Mouse (Mus musculus): ENCODE measurements around the gene Mptx2.

- TF ChIP-seq CTCF (conservative IDR thresholded peaks at IDR 0.05; ENCODE audit: low read length) (no peak), NANOG (IDR thresholded peaks at IDR 0.05; ENCODE audit: borderline replicate concordance, low read length) (no peak)
These were observed at the start of gene Mptx2 for GRCm38 (mm10) chr1:173277677-173278076.
